Mouse (Mus musculus): Measurements from ENCODE around the gene Gm20388.

The Gm20388 gene

GRCm38 (mm10) chr8:122806956-122807538 is 2896.4 kb downstream of the Gm20388 start:
- DNase-seq, result peak; percentile 40 to 50

DNA sequence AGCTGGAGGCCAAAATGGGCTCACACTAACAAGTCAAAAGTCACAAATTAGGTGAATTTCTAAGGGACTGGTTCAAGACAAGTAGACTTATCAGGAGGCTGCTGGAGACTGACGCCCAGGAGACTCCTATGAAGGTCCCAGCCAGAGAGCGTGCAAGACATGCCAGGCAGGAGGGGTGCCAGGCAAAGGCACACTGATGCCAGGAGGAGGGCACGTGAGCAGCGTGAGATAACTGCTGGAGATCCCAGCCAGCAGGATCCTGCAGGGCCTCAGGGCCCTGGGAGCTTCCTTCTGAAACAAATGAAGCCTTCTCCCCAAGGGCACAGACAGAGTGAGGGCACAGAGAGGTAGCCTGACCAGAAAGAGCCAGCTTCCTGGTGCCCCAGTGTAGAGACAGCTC is 2897.3 kb downstream of the Gm20388 start:
- DNase-seq, result no peak

DNA sequence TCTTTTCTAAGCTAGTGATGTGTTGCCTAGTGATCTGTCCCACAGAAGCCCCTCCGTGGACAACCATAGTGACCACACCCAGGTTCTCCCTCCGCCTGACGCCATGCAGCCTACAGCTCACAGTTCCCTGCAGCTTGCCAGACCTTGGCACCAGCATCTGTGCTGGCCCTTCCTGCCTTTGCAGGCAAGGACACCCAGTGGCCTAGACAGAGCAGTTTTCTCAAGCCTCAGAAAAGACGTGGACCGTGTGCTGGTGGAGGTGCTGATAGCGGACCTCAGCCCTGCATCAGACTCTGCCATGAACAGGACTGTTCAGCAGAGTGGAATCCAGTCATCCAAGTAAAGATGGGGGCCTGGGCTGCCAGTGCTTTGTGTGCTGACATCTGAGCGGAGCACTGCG is 2899.7 kb downstream of the Gm20388 start:
- no peak for DNase-seq

DNA sequence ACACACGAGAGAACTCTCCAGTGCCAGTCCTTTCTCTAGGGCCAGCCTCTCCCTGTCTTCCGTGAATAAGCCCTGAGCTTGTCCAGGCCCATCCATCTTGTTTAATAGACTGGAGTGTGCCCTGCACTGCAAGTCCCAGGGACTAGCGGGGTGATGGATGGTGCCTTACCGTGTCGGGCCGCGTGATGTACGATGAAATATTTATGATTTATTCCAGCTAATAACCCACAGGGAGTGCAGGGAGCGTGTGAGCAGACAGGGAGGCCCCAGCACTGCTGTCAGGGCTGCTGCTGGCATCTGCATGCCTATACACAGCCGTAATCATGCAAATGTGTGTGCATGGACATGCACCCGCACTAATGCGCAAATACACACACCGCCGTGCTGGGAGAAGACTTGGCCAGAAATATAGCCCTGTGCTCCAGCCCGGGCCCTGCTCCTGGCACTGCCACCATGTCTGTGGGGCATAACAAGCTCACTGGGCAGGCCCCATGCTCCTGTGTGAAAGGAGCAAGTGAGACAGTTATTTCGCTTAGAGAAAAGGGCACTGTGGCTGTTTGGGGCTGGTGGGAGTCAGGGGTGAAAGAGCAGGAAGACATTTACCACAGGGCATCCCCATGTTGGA is 2901.3 kb downstream of the Gm20388 start:
- DNase-seq, result no peak

- DNase-seq, result no peak
Observed at GRCm38 (mm10) chr8:122812610-122813250, 2902.1 kb downstream of the Gm20388 start.

DNA sequence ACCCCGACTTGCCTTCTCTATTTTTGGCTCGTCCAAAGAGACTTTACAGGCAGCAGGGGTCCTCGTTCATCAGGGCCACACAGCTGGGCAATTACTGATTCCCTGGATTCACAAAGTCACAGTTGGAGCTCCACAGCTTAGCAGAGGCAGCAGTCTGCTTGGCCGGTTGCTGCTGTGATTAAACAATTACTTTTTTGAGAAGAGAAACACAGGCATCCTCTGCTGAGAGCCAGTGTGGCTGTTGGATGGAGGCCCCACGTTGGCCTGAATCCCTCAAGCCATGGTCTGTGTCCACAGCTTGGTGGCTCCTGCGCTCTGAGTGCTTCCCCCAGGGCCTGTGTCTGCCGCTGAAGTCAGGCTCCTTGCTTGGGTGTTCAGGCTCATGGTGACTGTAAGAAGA is 2904.0 kb downstream of the Gm20388 start:
- no peak for DNase-seq

- DNase-seq, result no peak
Observed at GRCm38 (mm10) chr8:122816965-122817364, 2906.3 kb downstream of the Gm20388 start.

DNA sequence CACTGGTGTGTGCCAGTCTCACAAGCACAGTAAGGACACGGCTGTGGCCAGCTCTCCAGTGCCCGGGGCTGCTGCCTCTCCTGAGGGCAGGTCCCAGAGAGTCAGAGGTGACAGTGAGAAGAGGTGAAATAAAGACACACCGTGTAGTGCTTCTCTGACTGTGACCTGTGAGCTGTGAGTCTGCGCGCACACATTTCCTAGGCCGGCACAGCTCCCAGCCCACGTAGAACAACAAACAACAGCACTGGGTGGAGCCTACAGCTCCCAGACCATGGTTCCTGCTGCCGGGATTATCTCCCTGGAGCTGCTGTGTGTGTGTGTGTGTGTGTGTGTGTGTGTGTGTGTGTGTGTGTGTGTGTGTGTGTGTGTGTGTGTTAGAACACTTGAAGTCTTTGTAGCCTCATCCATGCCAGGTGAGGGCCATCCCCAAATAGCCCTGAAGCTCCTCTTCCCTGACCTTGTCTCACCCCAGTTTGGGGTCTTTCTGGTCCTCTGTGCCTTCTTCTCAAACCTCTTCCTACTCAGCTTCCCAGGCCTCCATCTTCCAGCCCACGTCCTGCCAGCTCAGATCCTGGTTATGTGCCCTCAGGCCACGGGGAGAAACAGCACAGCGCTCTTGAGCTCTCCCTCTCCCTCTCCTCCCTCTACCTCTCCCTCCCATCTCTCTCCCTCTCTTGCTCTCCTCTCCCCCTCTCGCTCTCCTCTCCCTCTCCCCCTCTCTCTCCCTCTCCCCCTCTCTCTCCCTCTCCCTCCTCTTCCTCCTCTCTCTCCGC is 2907.3 kb downstream of the Gm20388 start:
- DNase-seq, result no peak

DNA sequence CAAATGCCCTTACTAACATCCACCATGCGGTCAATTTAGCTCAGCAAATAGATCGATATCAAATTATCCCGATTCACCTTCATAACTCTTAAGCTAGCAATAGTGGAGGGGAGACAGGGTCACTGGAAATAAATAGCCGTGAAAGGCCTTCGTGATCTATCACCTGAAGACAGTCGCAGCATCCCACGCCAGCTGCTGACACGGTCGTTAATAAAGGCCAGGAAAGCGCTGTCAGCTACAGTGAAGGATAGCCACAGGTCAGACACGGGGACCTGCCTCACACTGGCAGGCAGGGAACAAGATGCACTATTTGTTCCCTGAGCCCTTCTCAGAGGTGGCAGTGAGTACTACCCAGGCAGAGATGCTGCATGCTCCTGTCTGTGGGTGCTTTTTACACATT is 2909.1 kb downstream of the Gm20388 start:
- no peak for DNase-seq

GRCm38 (mm10) chr8:122824571-122824970 is 2913.9 kb downstream of the Gm20388 start:
- DNase-seq, result no peak

DNA sequence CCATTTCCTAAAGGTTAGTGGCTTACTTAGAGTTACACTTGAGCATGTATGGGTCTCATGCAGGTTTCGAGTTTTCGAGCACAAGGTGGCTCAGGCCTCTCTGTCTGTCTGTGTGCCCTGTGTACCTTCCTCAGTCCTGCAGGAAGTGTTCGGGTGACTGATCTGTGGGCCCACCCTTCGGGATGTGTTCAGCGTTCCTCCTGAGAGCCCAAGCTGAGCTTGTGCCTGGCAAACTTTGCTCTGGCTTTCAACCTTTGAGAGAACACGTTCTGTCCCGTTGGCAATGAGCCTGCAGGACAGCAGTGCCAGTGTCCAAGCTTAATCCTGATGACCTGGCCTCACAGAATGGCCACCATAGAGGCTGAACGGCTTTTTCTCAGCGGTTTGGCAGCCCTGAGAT is 2914.3 kb downstream of the Gm20388 start:
- no peak for DNase-seq

- DNase-seq, result no peak
Observed at GRCm38 (mm10) chr8:122825408-122825807, 2914.8 kb downstream of the Gm20388 start.

DNA sequence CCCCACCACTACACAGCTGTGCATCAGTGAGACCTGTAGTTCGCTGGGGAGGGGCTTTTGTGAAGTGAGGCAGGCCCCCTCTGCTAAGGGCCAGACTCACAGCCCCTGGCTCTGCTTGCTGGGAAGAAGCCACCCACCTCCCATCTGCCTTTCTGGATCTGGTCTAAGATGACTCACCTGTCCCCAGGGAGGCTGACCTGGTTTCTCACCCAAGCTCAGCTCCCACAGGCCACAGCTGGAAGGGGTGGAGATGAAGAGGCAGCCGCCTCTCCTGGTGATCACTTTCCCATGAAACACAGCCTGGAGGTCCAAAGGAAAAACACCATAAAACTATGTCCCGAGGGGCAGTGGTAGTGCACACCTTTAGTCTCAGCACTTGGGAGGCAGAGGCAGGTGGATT is 2918.8 kb downstream of the Gm20388 start:
- DNase-seq, result no peak

- peak; percentile 82 to 85 for DNase-seq
Observed at GRCm38 (mm10) chr8:122830349-122831061, 2919.9 kb downstream of the Gm20388 start.

DNA sequence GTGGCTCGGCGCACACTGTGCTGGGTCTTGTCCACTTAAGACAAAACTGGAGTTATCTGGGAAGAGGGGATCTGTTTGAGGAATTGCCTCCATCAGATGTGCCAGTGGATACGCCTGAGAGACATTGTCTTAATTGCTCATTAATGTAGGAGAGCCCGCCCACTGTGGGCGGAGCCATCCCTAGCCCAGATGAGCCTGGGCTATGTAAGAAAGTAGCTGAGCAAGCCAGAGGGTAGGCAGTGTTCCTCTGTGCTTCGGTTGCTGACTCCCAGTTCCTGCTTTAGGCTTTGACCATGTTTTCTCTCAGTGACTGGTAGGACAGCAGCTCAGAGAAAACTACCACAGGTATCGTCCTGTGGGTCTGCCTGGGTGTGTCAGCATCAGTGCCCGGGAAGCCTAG is 2923.8 kb downstream of the Gm20388 start:
- no peak for DNase-seq

- DNase-seq, result peak; percentile 42 to 58
Observed at GRCm38 (mm10) chr8:122834971-122835370, 2924.3 kb downstream of the Gm20388 start.

DNA sequence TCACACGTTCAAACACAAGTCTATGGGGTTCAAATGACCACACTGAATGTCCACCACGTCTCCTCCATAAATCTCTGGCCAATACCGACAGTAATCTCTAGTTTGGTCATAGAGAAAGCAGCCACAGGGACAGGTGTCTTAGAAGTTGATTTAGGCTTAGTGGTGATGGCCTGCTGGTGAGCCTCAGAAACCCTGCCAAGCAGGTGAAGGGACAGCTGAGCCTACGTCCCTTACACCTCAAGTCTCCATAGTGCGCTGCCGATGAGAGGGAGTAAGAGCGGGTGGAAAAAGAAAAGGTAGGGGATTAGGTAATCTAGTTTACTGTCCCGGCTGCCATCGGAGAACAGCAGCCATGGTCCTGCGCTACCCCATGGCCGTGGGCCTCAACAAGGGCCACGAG is 2925.6 kb downstream of the Gm20388 start:
- no peak for DNase-seq

GRCm38 (mm10) chr8:122836696-122837095 is 2926.1 kb downstream of the Gm20388 start:
- no peak for DNase-seq

- DNase-seq, result no peak
Observed at GRCm38 (mm10) chr8:122844161-122844560, 2933.5 kb downstream of the Gm20388 start.

DNA sequence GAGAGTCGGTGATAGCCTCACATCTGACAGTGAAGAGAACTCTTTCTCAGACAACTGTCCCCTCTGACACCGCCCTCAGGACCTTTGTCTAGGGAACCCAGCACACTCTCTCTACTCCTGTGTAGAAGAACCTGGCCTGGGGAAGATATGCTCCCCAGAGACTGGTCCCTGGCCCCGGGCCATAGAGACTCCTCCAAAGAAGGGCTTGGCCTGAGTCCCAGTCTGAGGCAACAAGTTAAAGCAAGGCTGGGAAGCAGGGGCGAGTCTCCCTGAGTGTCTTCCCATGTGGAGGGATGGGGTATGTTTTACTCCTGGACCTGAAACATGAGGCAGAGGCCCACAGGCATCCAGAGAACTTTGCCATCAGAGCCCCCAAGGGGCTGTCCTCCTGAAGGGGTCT is 2935.0 kb downstream of the Gm20388 start:
- no peak for DNase-seq

GRCm38 (mm10) chr8:122847829-122848561 is 2937.4 kb downstream of the Gm20388 start, which contains the start of gene Cdh15:
TSS of gene Cdh15 (plus strand) at chr8:122847966.
- no peak for DNase-seq
